Comparison of ENCODE assay signal across 8 mouse cellular contexts in genomic region chr10:93291843-93292242, GRCm38 (mm10). TPM values are rescaled to one million over a fixed set of nuclear protein-coding genes. Genes with fewer than 3 reads are reported as not detected.
DNase-seq lines count a peak whose midpoint lies in the region; ATAC-seq and TF ChIP-seq lines count a peak whose summit lies in the region.

No protein-coding gene starts in this region.

- peak; percentile 74 for ATAC-seq in intestine, embryonic 16.5 days
- ATAC-seq in neural tube, embryonic 13.5 days (ENCODE audit: low read depth), result peak; percentile 45; the same call in 1 of the 2 replicates

- no peaks in the 10 kb centered on the region for H3K36me3 ChIP-seq in intestine, embryonic 16.5 days (ENCODE audit: control insufficient read depth, insufficient read depth, low read length)
- no peaks in the 10 kb centered on the region for H3K36me3 ChIP-seq in liver, adult 2 months (ENCODE audit: control insufficient read depth, insufficient read depth, low read length)
- H3K36me3 ChIP-seq in neural tube, embryonic 13.5 days, result no peaks in the 10 kb centered on the region

- TF ChIP-seq CTCF in liver, adult 2 months (IDR thresholded peaks at IDR 0.05; ENCODE audit: low read depth, low read length), result peak; percentile 87

- H3K9me3 ChIP-seq in intestine, embryonic 16.5 days (ENCODE audit: control insufficient read depth, low read length), result no peaks in the 10 kb centered on the region
- no peaks in the 10 kb centered on the region for H3K9me3 ChIP-seq in neural tube, embryonic 13.5 days

- H3K4me1 ChIP-seq in intestine, embryonic 16.5 days (ENCODE audit: control insufficient read depth, insufficient read depth, low read length), result peaks cover 19% of the 10 kb centered on the region
- H3K4me1 ChIP-seq in liver, adult 2 months (ENCODE audit: control insufficient read depth, insufficient read depth, low read length), result peaks cover 2% of the 10 kb centered on the region
- peaks cover 27% of the 10 kb centered on the region for H3K4me1 ChIP-seq in neural tube, embryonic 13.5 days (replicated peaks)

- no peaks in the 10 kb centered on the region; the same call in 1 of the 2 replicates for H3K79me2 ChIP-seq in liver, adult 2 months (ENCODE audit: control insufficient read depth, insufficient read depth, low read length)

- H3K4me2 ChIP-seq in intestine, embryonic 16.5 days (ENCODE audit: low read depth, low read length), result 0 out of 2 replicates have a peak overlapping the region, but pooled peaks have one; percentile 4
- H3K4me2 ChIP-seq in neural tube, embryonic 13.5 days, result no peak overlapping the region

- no peak overlapping the region for H3K4me3 ChIP-seq in intestine, embryonic 16.5 days (ENCODE audit: low read length)
- H3K4me3 ChIP-seq in liver, adult 2 months (ENCODE audit: insufficient read depth, low read depth, low read length), result no peak overlapping the region
- H3K4me3 ChIP-seq in neural tube, embryonic 13.5 days, result no peak overlapping the region

- H3K27me3 ChIP-seq in intestine, embryonic 16.5 days (replicated peaks; ENCODE audit: control insufficient read depth, insufficient read depth, low read length), result no peaks in the 10 kb centered on the region
- no peaks in the 10 kb centered on the region for H3K27me3 ChIP-seq in liver, adult 2 months (ENCODE audit: control insufficient read depth, insufficient read depth, low read length)
- no peaks in the 10 kb centered on the region for H3K27me3 ChIP-seq in neural tube, embryonic 13.5 days

- peak; percentile 79 to 81 for DNase-seq in B cell, adult 2 months
- DNase-seq in ZHBTc4 (ENCODE audit: low read depth, low spot score), result peak; percentile 91
- peak; percentile 92 to 94 for DNase-seq in cerebellum, postnatal 14 days
- DNase-seq in gastrocnemius, postnatal 25 days, result peak; percentile 69
- DNase-seq in liver, adult 2 months (ENCODE audit: extremely low read depth, low read depth, low spot score), result peak; percentile 77
- peak; percentile 48 to 62 for DNase-seq in thymus, adult 18-20 months

- TF ChIP-seq POLR2A in liver, adult 2 months (IDR thresholded peaks at IDR 0.05; ENCODE audit: extremely low read depth, insufficient read depth, low read length), result no peak

- no peak overlapping the region for H3K9ac ChIP-seq in intestine, embryonic 16.5 days (ENCODE audit: low read depth, low read length)
- no peak overlapping the region for H3K9ac ChIP-seq in liver, adult 2 months (ENCODE audit: low read depth, low read length)
- no peak overlapping the region for H3K9ac ChIP-seq in neural tube, embryonic 13.5 days

- 3% methylated on average over 6 of the region's 6 CpGs for WGBS in intestine, embryonic 16.5 days
- WGBS in liver, adult 2 months, result 4% methylated on average over 6 of the region's 6 CpGs
- WGBS in neural tube, embryonic 13.5 days, result 4% methylated on average over 6 of the region's 6 CpGs

- H3K27ac ChIP-seq in intestine, embryonic 16.5 days (ENCODE audit: low read length), result no peak overlapping the region
- H3K27ac ChIP-seq in liver, adult 2 months (replicated peaks; ENCODE audit: insufficient read depth, low read depth, low read length), result no peak overlapping the region
- no peak overlapping the region for H3K27ac ChIP-seq in neural tube, embryonic 13.5 days (replicated peaks)

RNA-seq across cellular contexts. Expression of gene Elk3, which starts 19.1 kb away (rescaled TPM):
- total RNA-seq in gastrocnemius, postnatal 25 days (2021), result 10 to 100 TPM; 13.5 to 16.6 TPM
- 14.6 and 18.0 TPM in 2 replicates for polyA plus RNA-seq in intestine, embryonic 16.5 days (2015; fragmentation: Nextera tagmentation; extraction: Ambion mirVana)
- total RNA-seq in liver, adult 2 months (2014; rRNA removed), result 3.4 and 4.8 TPM in 2 replicates
- polyA plus RNA-seq in liver, adult 2 months (2012; rRNA removed), result 6.3 and 8.0 TPM in 2 replicates
- 15.1 and 18.3 TPM in 2 replicates for polyA plus RNA-seq in neural tube, embryonic 13.5 days (2015; fragmentation: Nextera tagmentation; extraction: Ambion mirVana)
